Mouse (Mus musculus): Measurements from ENCODE around the gene Man1b1. TPM values are rescaled to one million over a fixed set of nuclear protein-coding genes. Genes with fewer than 3 reads are reported as not detected.

The Man1b1 gene
- 27.7 and 53.0 TPM in 2 replicates for polyA plus RNA-seq (2012; ENCODE audit: low replicate concordance)

GRCm38 (mm10) chr2:25332286-25333160, at the start of gene Man1b1:
Gene Man1b1 (plus strand): TSS chr2:25332338.

GRCm38 (mm10) chr2:25287927-25288649, 44.0 kb upstream of the Man1b1 start, which contains the start of gene Tmem210:
Gene Tmem210 (plus strand): TSS chr2:25288145.

GRCm38 (mm10) chr2:25289651-25290050, 42.5 kb upstream of the Man1b1 start, which contains the start of gene Lrrc26:
Gene Lrrc26 (plus strand): TSS chr2:25289915.

GRCm38 (mm10) chr2:25318971-25319773, 13.0 kb upstream of the Man1b1 start, which contains the start of gene Grin1:
Gene Grin1 (minus strand): TSS chr2:25319187.

GRCm38 (mm10) chr2:25356208-25357079, 24.3 kb downstream of the Man1b1 start, which contains the start of gene Dpp7:
Gene Dpp7 (minus strand): TSS chr2:25356359.

GRCm38 (mm10) chr2:25365091-25365761, 33.1 kb downstream of the Man1b1 start, which contains the start of gene Uap1l1:
Gene Uap1l1 (minus strand): TSS chr2:25365682.

GRCm38 (mm10) chr2:25371764-25372643, 39.9 kb downstream of the Man1b1 start, which contains the start of gene Sapcd2:
Gene Sapcd2 (plus strand): TSS chr2:25372321.

GRCm38 (mm10) chr2:25395721-25396596, 63.8 kb downstream of the Man1b1 start, which contains the start of gene Entpd2:
Gene Entpd2 (plus strand): TSS chr2:25395874.

GRCm38 (mm10) chr2:25399051-25399450, 66.9 kb downstream of the Man1b1 start, which contains the start of gene Npdc1:
Gene Npdc1 (plus strand): TSS chr2:25399351.

Other genes starting within 250 kb of the Man1b1 start
- gene Noxa1, start 237.2 kb upstream of the Man1b1 start, polyA plus RNA-seq (2012; ENCODE audit: low replicate concordance) = not detected in 2 replicates
- 24.8 and 34.7 TPM in 2 replicates for gene Nrarp, start 151.6 kb upstream of the Man1b1 start, polyA plus RNA-seq (2012; ENCODE audit: low replicate concordance)
- 13.1 and 16.5 TPM in 2 replicates for gene Tor4a, start 135.5 kb upstream of the Man1b1 start, polyA plus RNA-seq (2012; ENCODE audit: low replicate concordance)
- 15.0 and 19.0 TPM in 2 replicates for gene Nelfb, start 120.8 kb upstream of the Man1b1 start, polyA plus RNA-seq (2012; ENCODE audit: low replicate concordance)
- gene Stpg3, start 117.7 kb upstream of the Man1b1 start, polyA plus RNA-seq (2012; ENCODE audit: low replicate concordance) = 0.22 TPM in 1 of 2 replicates, not detected in the other
- gene Fam166a, start 113.6 kb upstream of the Man1b1 start, polyA plus RNA-seq (2012; ENCODE audit: low replicate concordance) = 0.16 TPM in 1 of 2 replicates, not detected in the other
- 147 and 477 TPM in 2 replicates for gene Tubb4b, start 107.6 kb upstream of the Man1b1 start, polyA plus RNA-seq (2012; ENCODE audit: low replicate concordance)
- not detected in 2 replicates for gene Slc34a3, start 98.0 kb upstream of the Man1b1 start, polyA plus RNA-seq (2012; ENCODE audit: low replicate concordance)
- 0.10 TPM in 1 of 2 replicates, not detected in the other for gene Rnf224, start 95.6 kb upstream of the Man1b1 start, polyA plus RNA-seq (2012; ENCODE audit: low replicate concordance)
- 5.6 and 9.1 TPM in 2 replicates for gene Rnf208, start 90.1 kb upstream of the Man1b1 start, polyA plus RNA-seq (2012; ENCODE audit: low replicate concordance)
- gene Cysrt1, start 89.9 kb upstream of the Man1b1 start, polyA plus RNA-seq (2012; ENCODE audit: low replicate concordance) = not detected in 2 replicates
- 3.1 and 3.2 TPM in 2 replicates for gene AL732309.1, start 85.5 kb upstream of the Man1b1 start, polyA plus RNA-seq (2012; ENCODE audit: low replicate concordance)
- gene Tmem203, start 76.9 kb upstream of the Man1b1 start, polyA plus RNA-seq (2012; ENCODE audit: low replicate concordance) = 6.8 and 7.2 TPM in 2 replicates
- gene Tprn, start 69.7 kb upstream of the Man1b1 start, polyA plus RNA-seq (2012; ENCODE audit: low replicate concordance) = 57.8 and 59.6 TPM in 2 replicates
- gene Ssna1, start 59.9 kb upstream of the Man1b1 start, polyA plus RNA-seq (2012; ENCODE audit: low replicate concordance) = 111 and 119 TPM in 2 replicates
- gene Anapc2, start 59.9 kb upstream of the Man1b1 start, polyA plus RNA-seq (2012; ENCODE audit: low replicate concordance) = 11.4 and 18.3 TPM in 2 replicates
- gene Tmem210, start 44.2 kb upstream of the Man1b1 start, polyA plus RNA-seq (2012; ENCODE audit: low replicate concordance) = not detected in 2 replicates
- gene Lrrc26, start 42.4 kb upstream of the Man1b1 start, polyA plus RNA-seq (2012; ENCODE audit: low replicate concordance) = not detected in 2 replicates
- 0.09 and 0.26 TPM in 2 replicates for gene Grin1, start 13.2 kb upstream of the Man1b1 start, polyA plus RNA-seq (2012; ENCODE audit: low replicate concordance)
- 4.2 and 10.5 TPM in 2 replicates for gene Dpp7, start 24.0 kb downstream of the Man1b1 start, polyA plus RNA-seq (2012; ENCODE audit: low replicate concordance)
- gene Uap1l1, start 33.3 kb downstream of the Man1b1 start, polyA plus RNA-seq (2012; ENCODE audit: low replicate concordance) = 5.6 and 9.7 TPM in 2 replicates
- gene Sapcd2, start 40.0 kb downstream of the Man1b1 start, polyA plus RNA-seq (2012; ENCODE audit: low replicate concordance) = 82.8 and 125 TPM in 2 replicates
- gene Entpd2, start 63.5 kb downstream of the Man1b1 start, polyA plus RNA-seq (2012; ENCODE audit: low replicate concordance) = 0.67 TPM in 1 of 2 replicates, not detected in the other
- 8.1 and 13.5 TPM in 2 replicates for gene Npdc1, start 67.0 kb downstream of the Man1b1 start, polyA plus RNA-seq (2012; ENCODE audit: low replicate concordance)
- gene Fut7, start 90.9 kb downstream of the Man1b1 start, polyA plus RNA-seq (2012; ENCODE audit: low replicate concordance) = 2.3 TPM in 1 of 2 replicates, not detected in the other
- gene Abca2, start 96.4 kb downstream of the Man1b1 start, polyA plus RNA-seq (2012; ENCODE audit: low replicate concordance) = 8.3 and 12.8 TPM in 2 replicates
- not detected in 2 replicates for gene Clic3, start 124.5 kb downstream of the Man1b1 start, polyA plus RNA-seq (2012; ENCODE audit: low replicate concordance)
- gene Paxx, start 128.8 kb downstream of the Man1b1 start, polyA plus RNA-seq (2012; ENCODE audit: low replicate concordance) = 30.3 and 31.6 TPM in 2 replicates
- gene Ptgds, start 137.7 kb downstream of the Man1b1 start, polyA plus RNA-seq (2012; ENCODE audit: low replicate concordance) = not detected in 2 replicates
- not detected in 2 replicates for gene Lcn12, start 161.6 kb downstream of the Man1b1 start, polyA plus RNA-seq (2012; ENCODE audit: low replicate concordance)
- gene Fbxw5, start 168.4 kb downstream of the Man1b1 start, polyA plus RNA-seq (2012; ENCODE audit: low replicate concordance) = 15.5 and 54.4 TPM in 2 replicates
- gene C8g, start 169.4 kb downstream of the Man1b1 start, polyA plus RNA-seq (2012; ENCODE audit: low replicate concordance) = not detected in 2 replicates
- 3.7 and 9.7 TPM in 2 replicates for gene Traf2, start 214.6 kb downstream of the Man1b1 start, polyA plus RNA-seq (2012; ENCODE audit: low replicate concordance)
- gene Edf1, start 225.5 kb downstream of the Man1b1 start, polyA plus RNA-seq (2012; ENCODE audit: low replicate concordance) = 336 and 839 TPM in 2 replicates
- 0.48 and 1.4 TPM in 2 replicates for gene Mamdc4, start 242.5 kb downstream of the Man1b1 start, polyA plus RNA-seq (2012; ENCODE audit: low replicate concordance)
- 1.0 and 2.6 TPM in 2 replicates for gene Phpt1, start 242.9 kb downstream of the Man1b1 start, polyA plus RNA-seq (2012; ENCODE audit: low replicate concordance)
- gene Ajm1, start 249.4 kb downstream of the Man1b1 start, polyA plus RNA-seq (2012; ENCODE audit: low replicate concordance) = 3.0 and 3.9 TPM in 2 replicates

Data from leukemia stem cell, adult 10-12 weeks (primary cell).